Mouse (Mus musculus): ENCODE measurements around the gene Naa16. TPM values are rescaled to one million over a fixed set of nuclear protein-coding genes. Genes with fewer than 3 reads are reported as not detected.

The Naa16 gene
- 15.5 and 15.8 TPM in 2 replicates for polyA plus RNA-seq (2015; fragmentation: Nextera tagmentation; extraction: Ambion mirVana)

DNA sequence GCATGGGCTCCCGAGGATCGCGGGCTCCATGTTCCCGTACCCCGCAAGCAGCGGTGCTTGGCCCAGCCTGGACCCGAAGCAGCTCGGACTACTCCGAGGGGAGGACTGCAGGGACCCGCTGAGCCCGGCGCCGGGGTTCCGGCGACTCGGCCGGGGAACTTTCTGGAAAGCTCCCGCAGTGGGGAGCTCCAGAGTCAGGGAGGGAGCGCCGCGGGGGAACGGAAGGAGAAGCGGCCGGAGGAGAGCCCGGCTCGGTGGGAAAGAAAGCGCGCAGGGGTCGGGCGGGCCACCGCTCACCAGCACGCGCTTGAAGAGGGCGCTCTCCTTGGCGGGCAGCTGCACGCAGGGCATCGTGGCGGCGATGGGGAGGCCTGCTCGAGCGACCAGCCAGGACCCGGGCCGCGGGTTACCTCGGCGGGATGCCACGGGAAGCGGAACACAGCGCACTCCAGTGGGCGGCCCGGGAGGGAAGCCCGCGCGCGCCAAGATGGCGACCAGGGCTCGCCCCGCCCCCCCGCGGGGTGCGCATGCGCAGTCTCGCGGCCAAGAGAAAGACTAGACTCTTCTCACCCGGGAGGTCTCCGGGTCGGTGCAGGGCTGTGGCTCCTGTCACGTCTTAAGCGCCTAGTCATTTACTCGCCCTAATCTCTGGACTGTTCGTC lies at the start of gene Naa16:
Gene Naa16, minus strand, starts transcription at position 514 of the 662 bp plus-strand sequence.

DNA sequence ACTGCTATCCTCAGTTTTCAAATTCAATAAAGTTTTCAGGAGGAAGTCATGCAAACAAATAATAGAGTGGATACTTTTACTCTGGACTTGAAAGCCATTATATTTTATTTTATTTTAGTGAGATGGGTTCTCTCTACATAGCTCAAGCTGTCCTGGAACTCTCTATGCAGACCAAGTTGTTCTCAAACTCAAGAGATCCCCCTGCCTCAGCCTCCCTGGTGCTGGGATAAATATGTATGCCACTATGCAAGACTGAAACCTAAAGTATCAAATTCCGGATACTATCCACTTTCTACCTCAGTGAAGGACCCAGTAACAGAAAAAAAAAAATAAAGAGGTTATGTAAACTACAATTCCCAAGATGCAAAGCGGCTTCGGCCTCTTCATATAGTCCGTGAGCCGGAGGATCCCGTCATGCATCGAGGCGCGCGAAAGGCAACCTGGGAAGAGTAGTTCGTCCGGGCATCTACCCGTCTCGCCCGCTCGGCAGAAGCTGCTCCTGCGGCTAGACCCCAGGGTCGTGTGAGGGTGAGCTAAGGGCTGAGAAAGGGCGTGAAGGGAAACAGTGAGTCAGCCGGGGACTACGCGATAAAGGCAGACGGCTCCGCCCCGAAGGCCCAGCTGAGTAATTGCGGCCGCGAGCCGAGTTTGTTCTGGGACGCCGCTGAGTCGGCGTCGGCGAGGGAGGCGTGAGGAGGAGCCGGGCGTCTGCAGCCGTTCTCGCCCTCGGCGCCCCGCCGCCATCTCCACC lies 35.6 kb upstream of the Naa16 start, which contains the start of gene Kbtbd7:
Gene Kbtbd7, plus strand, starts transcription at position 533 of the 751 bp plus-strand sequence.

DNA sequence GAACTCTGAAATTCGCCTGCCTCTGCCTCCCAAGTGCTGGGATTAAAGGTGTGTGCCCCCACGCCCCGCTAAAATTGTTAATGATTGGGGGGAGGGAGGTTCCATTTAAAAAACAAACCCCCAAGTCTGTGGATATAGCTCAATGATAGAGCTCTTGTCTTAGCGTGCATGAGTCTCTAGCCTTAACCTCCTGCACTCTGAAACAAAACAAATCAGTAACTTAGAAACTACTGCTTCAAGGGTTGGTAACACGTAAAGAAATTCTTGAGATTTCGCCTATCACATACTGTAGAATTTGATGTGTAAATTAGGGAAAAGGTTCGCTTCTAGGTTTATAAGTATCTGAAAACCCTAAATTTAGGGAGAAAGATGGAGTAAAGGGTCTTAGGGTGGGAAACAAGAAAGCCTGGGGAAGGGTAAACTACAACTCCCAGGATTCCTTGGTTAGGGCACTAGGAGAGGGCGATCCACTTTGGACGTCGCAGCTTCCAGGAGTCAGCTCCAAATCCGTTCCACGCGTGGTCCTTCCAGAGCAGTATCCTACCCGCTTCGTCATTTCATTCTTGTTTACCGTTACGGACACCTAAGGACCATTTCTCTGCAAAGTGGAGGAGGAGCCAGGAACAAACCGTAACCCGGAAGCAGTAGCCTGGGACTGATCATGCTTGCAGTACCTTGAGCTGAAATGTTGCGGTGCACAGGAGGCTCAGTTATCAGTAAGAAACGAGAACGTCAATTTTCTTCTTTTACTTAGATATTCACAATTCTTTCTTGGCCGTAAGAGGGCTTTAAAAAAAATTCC lies 6.9 kb upstream of the Naa16 start, which contains the start of gene Mtrf1:
Gene Mtrf1, plus strand, starts transcription at position 452 of the 802 bp plus-strand sequence.

DNA sequence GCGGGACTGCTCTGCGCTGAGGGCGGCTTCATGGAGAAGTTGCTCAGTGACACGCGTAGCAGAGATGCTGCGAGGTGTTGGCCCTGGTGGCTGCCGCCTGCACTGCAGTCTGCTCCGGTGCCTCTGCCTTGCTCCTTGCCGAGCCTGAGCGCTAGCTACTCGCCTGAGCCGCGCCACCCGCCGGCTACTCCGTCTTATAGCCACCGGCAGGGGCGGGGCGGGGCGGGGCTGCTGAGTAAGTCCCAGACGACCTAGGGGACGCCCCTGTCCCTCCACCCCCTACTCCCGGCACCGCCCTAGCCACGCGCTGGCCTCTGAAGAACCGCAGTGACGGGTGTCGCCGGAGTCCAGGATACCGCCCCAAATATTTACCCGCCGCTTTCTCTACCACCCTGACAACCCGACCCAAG lies 89.1 kb downstream of the Naa16 start, which contains the start of gene Rgcc:
Gene Rgcc, minus strand, starts transcription at position 180 of the 410 bp plus-strand sequence.

Other genes starting within 250 kb of the Naa16 start
- not detected in 2 replicates for gene Zfp957, start 143.4 kb downstream of the Naa16 start, polyA plus RNA-seq (2015; fragmentation: Nextera tagmentation; extraction: Ambion mirVana)
- gene Rgcc, start 89.1 kb downstream of the Naa16 start, polyA plus RNA-seq (2015; fragmentation: Nextera tagmentation; extraction: Ambion mirVana) = 83.7 and 111 TPM in 2 replicates
- 10.4 and 10.6 TPM in 2 replicates for gene Mtrf1, start 7.0 kb upstream of the Naa16 start, polyA plus RNA-seq (2015; fragmentation: Nextera tagmentation; extraction: Ambion mirVana)
- 5.0 and 5.3 TPM in 2 replicates for gene Kbtbd7, start 35.7 kb upstream of the Naa16 start, polyA plus RNA-seq (2015; fragmentation: Nextera tagmentation; extraction: Ambion mirVana)
- gene Kbtbd6, start 61.1 kb upstream of the Naa16 start, polyA plus RNA-seq (2015; fragmentation: Nextera tagmentation; extraction: Ambion mirVana) = 0.45 and 0.69 TPM in 2 replicates
- 4.9 and 5.0 TPM in 2 replicates for gene Elf1, start 90.4 kb upstream of the Naa16 start, polyA plus RNA-seq (2015; fragmentation: Nextera tagmentation; extraction: Ambion mirVana)
- 28.5 and 31.9 TPM in 2 replicates for gene Wbp4, start 90.7 kb upstream of the Naa16 start, polyA plus RNA-seq (2015; fragmentation: Nextera tagmentation; extraction: Ambion mirVana)
- gene Sugt1, start 196.9 kb upstream of the Naa16 start, polyA plus RNA-seq (2015; fragmentation: Nextera tagmentation; extraction: Ambion mirVana) = 70.1 and 70.3 TPM in 2 replicates

Measured in skeletal muscle tissue, postnatal 0 days (tissue).